Mouse (Mus musculus) megakaryocyte progenitor cell, adult 5-6 weeks (primary cell): ENCODE results near the gene Slc1a7. TPM values are rescaled to one million over a fixed set of nuclear protein-coding genes. Genes with fewer than 3 reads are reported as not detected.

ENCODE experiments used
- ATAC-seq: replicated peaks from 2 replicates; pipeline ENCODE4 v1.8.0; 2016; ENCODE audit warnings: mild to moderate bottlenecking, moderate TSS enrichment, inconsistent platforms; ENCODE audit not compliant: poor library complexity
- total RNA-seq, 2 experiments: library from RNA; stranded (forward) in 1 of 2; stranded (reverse) in 1 of 2; fragments of 157-497, 149-512 nt in 1 of 2; fragments of 200-1000 nt in 1 of 2; gene quantifications; 2 replicates each; pipeline versions ENCODE4 v1.2.3 to v1.2.4; 2015 to 2017

Gene Slc1a7
- total RNA-seq, 2 experiments from 2014 or later: not detected

- ATAC-seq: no peak
These were observed 39.5 kb downstream of the Slc1a7 start for GRCm38 (mm10) chr4:108007532-108008103.

- no peak for ATAC-seq
These were observed 40.4 kb downstream of the Slc1a7 start for GRCm38 (mm10) chr4:108008541-108008940.

GRCm38 (mm10) chr4:108014466-108014865 lies 46.3 kb downstream of the Slc1a7 start:
- no peak for ATAC-seq

GRCm38 (mm10) chr4:108015067-108015765 lies 47.1 kb downstream of the Slc1a7 start:
- ATAC-seq: peak; percentile 78

GRCm38 (mm10) chr4:108016321-108016720 lies 48.2 kb downstream of the Slc1a7 start:
- ATAC-seq: no peak

GRCm38 (mm10) chr4:108017839-108018238 lies 49.7 kb downstream of the Slc1a7 start:
- no peak for ATAC-seq

GRCm38 (mm10) chr4:108018241-108018923 lies 50.2 kb downstream of the Slc1a7 start:
- no peak for ATAC-seq

- ATAC-seq: no peak
These were observed 51.1 kb downstream of the Slc1a7 start for GRCm38 (mm10) chr4:108018961-108019921.

GRCm38 (mm10) chr4:108020178-108020577 lies 52.0 kb downstream of the Slc1a7 start:
- no peak for ATAC-seq

GRCm38 (mm10) chr4:108023186-108023585 lies 55.1 kb downstream of the Slc1a7 start:
- ATAC-seq: no peak

GRCm38 (mm10) chr4:108024641-108025040 lies 56.5 kb downstream of the Slc1a7 start:
- ATAC-seq: no peak

GRCm38 (mm10) chr4:108025269-108025668 lies 57.1 kb downstream of the Slc1a7 start:
- ATAC-seq: peak; percentile 39; the same call in 1 of the 2 replicates

GRCm38 (mm10) chr4:108026193-108026592 lies 58.1 kb downstream of the Slc1a7 start:
- no peak for ATAC-seq

GRCm38 (mm10) chr4:108030888-108031501 lies 62.9 kb downstream of the Slc1a7 start:
- ATAC-seq: no peak

GRCm38 (mm10) chr4:108031502-108032351 lies 63.6 kb downstream of the Slc1a7 start:
- ATAC-seq: peak; percentile 43; the same call in 1 of the 2 replicates

GRCm38 (mm10) chr4:108032352-108032849 lies 64.3 kb downstream of the Slc1a7 start:
- ATAC-seq: no peak

- no peak for ATAC-seq
These were observed 65.1 kb downstream of the Slc1a7 start for GRCm38 (mm10) chr4:108033041-108033764.

GRCm38 (mm10) chr4:108037027-108037426 lies 68.9 kb downstream of the Slc1a7 start:
- no peak for ATAC-seq
